Mouse (Mus musculus) ES-E14 (cell line): Measurements from ENCODE around the gene Zfp423. TPM values are rescaled to one million over a fixed set of nuclear protein-coding genes. Genes with fewer than 3 reads are reported as not detected.

Source experiments
- DNase-seq: peaks from one replicate; pipeline ENCODE4 v3.0.0-alpha.2; 2013; ENCODE audit warnings: low read depth, low spot score
- H3K27ac ChIP-seq: 2 replicates; pipeline ENCODE4 v1.5.1; 2012; ENCODE audit warnings: low read depth, mild to moderate bottlenecking, low read length, moderate library complexity, mixed read lengths; ENCODE audit not compliant: poor library complexity, insufficient read depth, severe bottlenecking
- H3K36me3 ChIP-seq: 2 replicates; pipeline ENCODE4 v1.6.1; 2012; ENCODE audit warnings: mild to moderate bottlenecking, low read length, moderate library complexity, mixed read lengths; ENCODE audit not compliant: control insufficient read depth, poor library complexity, insufficient read depth, severe bottlenecking
- H3K4me1 ChIP-seq, 2 experiments: fragments of 150-350 bp in 1 of 2; sonication (generic) in 1 of 2; 2 replicates each; pipeline ENCODE4 v1.6.1; 2012; ENCODE audit warnings: low read length in 2 of 2, mild to moderate bottlenecking in 1 of 2, mixed read lengths in 1 of 2; ENCODE audit not compliant: control insufficient read depth in 2 of 2, insufficient read depth in 2 of 2, poor library complexity in 1 of 2
- H3K4me3 ChIP-seq, 2 experiments: fragments of 150-350 bp in 1 of 2; sonication (generic) in 1 of 2; 2 replicates each; pipeline ENCODE4 v1.5.1; 2012; ENCODE audit warnings: low read length in 2 of 2, low read depth in 1 of 2, mild to moderate bottlenecking in 1 of 2, mixed read lengths in 1 of 2; ENCODE audit not compliant: insufficient read depth in 1 of 2, poor library complexity in 1 of 2, severe bottlenecking in 1 of 2
- H3K9ac ChIP-seq: 2 replicates; pipeline ENCODE4 v1.6.1; 2012; ENCODE audit warnings: low read depth, mild to moderate bottlenecking, low read length, mixed read lengths; ENCODE audit not compliant: poor library complexity, insufficient read depth, severe bottlenecking
- H3K9me3 ChIP-seq: fragments of 150-350 bp; sonication (generic); 2 replicates; pipeline ENCODE4 v1.6.1; 2012; ENCODE audit warnings: low read depth, mild to moderate bottlenecking, low read length; ENCODE audit not compliant: control insufficient read depth, insufficient read depth
- CHD2 ChIP-seq: IDR thresholded peaks from 2 replicates; pipeline ENCODE4 v1.6.1; 2014; ENCODE audit warnings: mild to moderate bottlenecking, low read depth, low read length, inconsistent platforms
- HCFC1 ChIP-seq: IDR thresholded peaks from 2 replicates; pipeline ENCODE4 v1.6.1; 2012; ENCODE audit warnings: low read length, inconsistent platforms, borderline replicate concordance; ENCODE audit not compliant: insufficient read depth
- MAFK ChIP-seq: IDR thresholded peaks from 2 replicates; pipeline ENCODE4 v1.6.1; 2014; ENCODE audit warnings: mild to moderate bottlenecking, low read depth, low read length, inconsistent platforms; ENCODE audit not compliant: insufficient read depth
- ZC3H11A ChIP-seq: IDR thresholded peaks from 2 replicates; pipeline ENCODE4 v1.6.1; 2012; ENCODE audit warnings: low read depth, mild to moderate bottlenecking, inconsistent platforms, low read length, borderline replicate concordance
- ZNF384 ChIP-seq: IDR thresholded peaks from 2 replicates; pipeline ENCODE4 v1.6.1; 2012; ENCODE audit warnings: low read depth, low read length, inconsistent platforms
- in situ Hi-C, 2 experiments: fragments of 600-800 bp; cut with MboI; formaldehyde crosslinking; loops; one replicate each; pipeline ENCODE4 v1.15.1; 2025; ENCODE audit warnings: low sequenced_read_pairs in 2 of 2, inconsistent platforms in 1 of 2; ENCODE audit not compliant: unreplicated experiment in 2 of 2
- total RNA-seq: library from RNA; depleted of rRNA; stranded (reverse); fragments of 300-350 nt; gene quantifications from 2 replicates; pipeline ENCODE4 v1.2.3, GENCODE M21; 2012

Gene Zfp423
- total RNA-seq, 1 experiment: 23.2 TPM

DNA sequence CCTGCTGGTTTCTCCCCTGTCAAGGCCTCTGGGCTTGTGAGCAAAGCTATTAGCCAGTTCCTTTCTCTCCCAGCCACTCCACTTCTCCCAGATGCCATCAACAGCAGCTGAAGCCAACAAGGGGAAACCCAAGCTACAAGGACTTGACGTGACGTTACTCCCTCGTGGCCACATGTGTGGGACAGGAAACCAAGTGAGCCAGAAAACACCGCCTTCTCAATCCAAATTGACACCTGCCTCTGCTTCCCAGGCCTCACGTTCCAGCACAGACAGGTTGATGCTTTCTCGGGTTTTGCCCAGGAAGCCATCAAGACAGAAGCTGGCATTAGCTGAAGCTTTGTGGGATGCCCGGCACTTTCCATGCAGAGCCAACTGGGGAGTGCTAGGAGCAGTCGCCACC lies 96.3 kb downstream of the Zfp423 start:
- Histone ChIP-seq H3K27ac (no peak overlapping the region), H3K4me1 (peaks cover 4 to 9% of the 10 kb centered on the region in 2 experiments; a peak in 1 of 4 replicates), H3K36me3 (peaks cover 8% of the 10 kb centered on the region; the same call in 1 of the 2 replicates), H3K9me3 (no peaks in the 10 kb centered on the region), H3K9ac (no peak overlapping the region), H3K4me3 (no peak overlapping the region)
- TF ChIP-seq CHD2 (no peak), HCFC1 (no peak), ZC3H11A (no peak), MAFK (no peak), ZNF384 (no peak)
- in situ Hi-C loops: no loop called here
- no peak for DNase-seq

- DNase-seq: no peak
- H3K27ac ChIP-seq: no peak overlapping the region
- no peak overlapping the region for H3K9ac ChIP-seq
- peaks cover under 1 to 7% of the 10 kb centered on the region in 2 experiments; a peak in 1 of 4 replicates for H3K4me1 ChIP-seq
- TF ChIP-seq MAFK (no peak), ZC3H11A (no peak), ZNF384 (no peak)
- peaks cover 8% of the 10 kb centered on the region; the same call in 1 of the 2 replicates for H3K36me3 ChIP-seq
- no peak overlapping the region for H3K4me3 ChIP-seq
- in situ Hi-C loops: no loop called here
- no peaks in the 10 kb centered on the region for H3K9me3 ChIP-seq
Observed at GRCm38 (mm10) chr8:87861718-87862117, 97.7 kb downstream of the Zfp423 start.

GRCm38 (mm10) chr8:87860905-87861304 lies 98.5 kb downstream of the Zfp423 start:
- Histone ChIP-seq H3K4me3 (no peak overlapping the region), H3K9ac (no peak overlapping the region), H3K36me3 (peaks cover 8% of the 10 kb centered on the region; the same call in 1 of the 2 replicates), H3K9me3 (no peaks in the 10 kb centered on the region), H3K27ac (no peak overlapping the region), H3K4me1 (peaks cover 0 to 4% of the 10 kb centered on the region in 2 experiments; a peak in 1 of 4 replicates)
- no peak for TF ChIP-seq ZNF384
- TF ChIP-seq MAFK: no peak
- TF ChIP-seq HCFC1: no peak
- no peak for TF ChIP-seq ZC3H11A
- no peak for DNase-seq
- in situ Hi-C loops: no loop called here

DNA sequence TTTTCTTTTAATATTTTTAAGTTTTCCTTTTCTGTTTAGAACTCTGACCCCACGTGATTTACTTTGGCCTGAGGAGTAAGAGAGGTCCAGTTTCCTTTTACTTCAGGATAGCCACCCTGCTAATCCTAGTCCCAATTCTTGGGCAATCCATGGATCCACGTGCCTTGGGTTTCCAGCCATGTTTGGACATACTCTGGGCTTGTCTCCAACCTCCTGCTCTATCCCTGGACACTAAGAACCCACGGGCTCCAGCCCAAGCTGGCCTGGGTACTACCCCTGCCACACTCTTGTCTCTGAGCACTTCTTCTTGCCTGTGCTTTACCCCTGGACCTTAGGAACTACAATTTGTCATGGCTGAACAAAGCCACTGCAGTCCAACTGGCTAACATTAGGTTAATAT lies 107.5 kb downstream of the Zfp423 start:
- in situ Hi-C loops: no loop called here

DNA sequence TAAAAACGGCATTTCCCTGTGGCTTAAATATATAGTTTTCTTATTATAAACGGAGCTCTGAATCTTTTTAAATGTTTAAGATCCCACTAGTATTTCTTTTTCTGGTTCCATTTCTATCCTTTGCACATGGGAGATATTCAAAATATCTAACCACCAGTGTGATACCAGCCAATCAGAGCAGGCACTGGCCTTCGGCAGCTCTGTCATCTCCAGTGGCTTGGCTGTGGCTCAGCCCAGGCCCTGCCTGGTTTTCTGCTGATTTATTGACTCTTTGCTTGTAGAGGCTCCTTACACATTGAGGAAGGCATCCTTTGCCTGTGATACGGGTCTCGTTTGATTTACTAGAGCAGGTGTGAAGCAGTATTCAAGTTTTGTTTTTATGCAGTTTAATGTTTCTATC lies 108.0 kb downstream of the Zfp423 start:
- H3K9me3 ChIP-seq: no peaks in the 10 kb centered on the region
- no peak overlapping the region for H3K4me3 ChIP-seq
- H3K9ac ChIP-seq: no peak overlapping the region
- no peak overlapping the region for H3K27ac ChIP-seq
- no peak for DNase-seq
- in situ Hi-C loops: no loop called here
- H3K36me3 ChIP-seq: peaks cover 2% of the 10 kb centered on the region; the same call in 1 of the 2 replicates
- no peaks in the 10 kb centered on the region for H3K4me1 ChIP-seq
- TF ChIP-seq HCFC1 (no peak), MAFK (no peak), CHD2 (no peak), ZNF384 (no peak), ZC3H11A (no peak)

More for the DNA sequence above, 107.5 kb downstream of the Zfp423 start:
- H3K9me3 ChIP-seq: no peaks in the 10 kb centered on the region
- TF ChIP-seq HCFC1: no peak
- no peak for TF ChIP-seq ZNF384
- no peak for TF ChIP-seq ZC3H11A
- TF ChIP-seq MAFK: no peak
- TF ChIP-seq CHD2: no peak
- no peak overlapping the region for H3K9ac ChIP-seq
- H3K4me1 ChIP-seq: no peaks in the 10 kb centered on the region
- DNase-seq: no peak
- H3K27ac ChIP-seq: no peak overlapping the region
- H3K36me3 ChIP-seq: peaks cover 2% of the 10 kb centered on the region; the same call in 1 of the 2 replicates
- H3K4me3 ChIP-seq: no peak overlapping the region
